Mouse (Mus musculus) ES-Bruce4 (cell line): ENCODE measurements at regions not wholly inside any gene's neighbourhood (a gene's known extent, or its start where the extent isn't known, plus 50 kb on each side); places are given as distances from the start of the nearest gene placed in this dataset.

Experiments used
- CTCF ChIP-seq: IDR thresholded peaks from one replicate; pipeline ENCODE4 v1.8.1; 2011; ENCODE audit warnings: low read depth, low read length
- POLR2A ChIP-seq: IDR thresholded peaks from one replicate; pipeline ENCODE4 v1.8.1; 2011; ENCODE audit warnings: low read length; ENCODE audit not compliant: insufficient read depth

- TF ChIP-seq CTCF (no peak), POLR2A (no peak)
Measured at GRCm38 (mm10) chr3:19059906-19060870, 568.3 kb downstream of the 1700064H15Rik start.
